Mouse (Mus musculus): Measurements from ENCODE around the gene Psmd2. TPM values are rescaled to one million over a fixed set of nuclear protein-coding genes. Genes with fewer than 3 reads are reported as not detected.
"Not testable (repeated sequence)": the region's sequence is repeated elsewhere in the genome, so short reads cannot be mapped to it uniquely, and the experiment has no call there.

The Psmd2 gene
- polyA plus RNA-seq, 1 experiment: 203 TPM

GRCm38 (mm10) chr16:20638367-20638766 lies 13.1 kb upstream of the Psmd2 start:
- no peak overlapping the region for H3K4me3 ChIP-seq (replicated peaks; ENCODE audit: insufficient read depth, low read depth, low read length)
- TF ChIP-seq CTCF (IDR thresholded peaks at IDR 0.05; ENCODE audit: borderline replicate concordance, insufficient read depth, low read depth, low read length): no peak
- no peak for TF ChIP-seq POLR2A (IDR thresholded peaks at IDR 0.05; ENCODE audit: borderline replicate concordance, insufficient read depth, low read length)
- H3K27ac ChIP-seq (ENCODE audit: insufficient read depth, low read length): no peak overlapping the region
- no peaks in the 10 kb centered on the region for H3K27me3 ChIP-seq (ENCODE audit: control insufficient read depth, insufficient read depth, low read length)
- DNase-seq: no peak
- 16% methylated on average over 8 of the region's 8 CpGs for WGBS
- 0 out of 2 replicates have a peak, but pooled peaks cover 2% of the 10 kb centered on the region for H3K4me1 ChIP-seq (ENCODE audit: control insufficient read depth, insufficient read depth, low read length)

- no peak overlapping the region for H3K27ac ChIP-seq (ENCODE audit: insufficient read depth, low read length)
- 0 out of 2 replicates have a peak, but pooled peaks cover 2% of the 10 kb centered on the region for H3K4me1 ChIP-seq (ENCODE audit: control insufficient read depth, insufficient read depth, low read length)
- 2% methylated on average over 8 of the region's 8 CpGs for WGBS
- no peaks in the 10 kb centered on the region for H3K27me3 ChIP-seq (ENCODE audit: control insufficient read depth, insufficient read depth, low read length)
- H3K4me3 ChIP-seq (replicated peaks; ENCODE audit: insufficient read depth, low read depth, low read length): no peak overlapping the region
- TF ChIP-seq CTCF (IDR thresholded peaks at IDR 0.05; ENCODE audit: borderline replicate concordance, insufficient read depth, low read depth, low read length) (peak; percentile 77), POLR2A (IDR thresholded peaks at IDR 0.05; ENCODE audit: borderline replicate concordance, insufficient read depth, low read length) (no peak)
- peak; percentile 74 to 82 for DNase-seq
Observed at GRCm38 (mm10) chr16:20642161-20642560, 9.3 kb upstream of the Psmd2 start.

DNA sequence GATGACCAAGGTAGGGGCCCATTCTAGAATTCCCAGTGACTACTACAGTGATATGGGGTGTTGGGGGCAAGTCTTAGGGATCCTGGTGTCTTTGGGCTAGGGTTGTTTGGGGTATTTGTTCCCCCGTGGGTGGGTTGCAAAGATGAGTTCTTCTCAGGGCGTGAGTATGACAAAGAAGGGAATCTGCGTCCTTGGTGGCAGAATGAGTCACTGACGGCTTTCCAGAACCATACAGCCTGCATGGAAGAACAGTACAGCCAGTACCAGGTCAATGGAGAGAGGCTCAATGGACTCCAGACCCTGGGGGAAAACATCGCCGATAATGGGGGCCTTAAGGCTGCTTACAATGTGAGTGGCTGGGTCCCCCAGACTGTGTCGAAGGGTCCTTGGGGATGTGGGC lies 7.5 kb upstream of the Psmd2 start:
- TF ChIP-seq POLR2A (IDR thresholded peaks at IDR 0.05; ENCODE audit: borderline replicate concordance, insufficient read depth, low read length): no peak
- TF ChIP-seq CTCF (IDR thresholded peaks at IDR 0.05; ENCODE audit: borderline replicate concordance, insufficient read depth, low read depth, low read length): no peak
- H3K4me3 ChIP-seq (replicated peaks; ENCODE audit: insufficient read depth, low read depth, low read length): no peak overlapping the region
- WGBS: 86% methylated on average over 7 of the region's 7 CpGs
- no peak for DNase-seq
- H3K27ac ChIP-seq (ENCODE audit: insufficient read depth, low read length): no peak overlapping the region
- 0 out of 2 replicates have a peak, but pooled peaks cover 2% of the 10 kb centered on the region for H3K4me1 ChIP-seq (ENCODE audit: control insufficient read depth, insufficient read depth, low read length)
- H3K27me3 ChIP-seq (ENCODE audit: control insufficient read depth, insufficient read depth, low read length): no peaks in the 10 kb centered on the region

- Histone ChIP-seq H3K27ac (ENCODE audit: insufficient read depth, low read length) (peak overlapping the region; percentile 17; the same call in 1 of the 2 replicates), H3K27me3 (ENCODE audit: control insufficient read depth, insufficient read depth, low read length) (no peaks in the 10 kb centered on the region), H3K4me1 (ENCODE audit: control insufficient read depth, insufficient read depth, low read length) (no peaks in the 10 kb centered on the region; the same call in 1 of the 2 replicates), H3K4me3 (replicated peaks; ENCODE audit: insufficient read depth, low read depth, low read length) (peak overlapping the region; percentile 73)
- 7% methylated on average over 12 of the region's 12 CpGs for WGBS
- TF ChIP-seq CTCF (IDR thresholded peaks at IDR 0.05; ENCODE audit: borderline replicate concordance, insufficient read depth, low read depth, low read length): no peak
- no peak for TF ChIP-seq POLR2A (IDR thresholded peaks at IDR 0.05; ENCODE audit: borderline replicate concordance, insufficient read depth, low read length)
- no peak for DNase-seq
Observed at GRCm38 (mm10) chr16:20651947-20652310, 477 bp downstream of the Psmd2 start.

- Histone ChIP-seq H3K4me3 (replicated peaks; ENCODE audit: insufficient read depth, low read depth, low read length) (peak overlapping the region; percentile 7), H3K27me3 (ENCODE audit: control insufficient read depth, insufficient read depth, low read length) (no peaks in the 10 kb centered on the region), H3K27ac (ENCODE audit: insufficient read depth, low read length) (no peak overlapping the region), H3K4me1 (ENCODE audit: control insufficient read depth, insufficient read depth, low read length) (no peaks in the 10 kb centered on the region; the same call in 1 of the 2 replicates)
- no peak for TF ChIP-seq CTCF (IDR thresholded peaks at IDR 0.05; ENCODE audit: borderline replicate concordance, insufficient read depth, low read depth, low read length)
- TF ChIP-seq POLR2A (IDR thresholded peaks at IDR 0.05; ENCODE audit: borderline replicate concordance, insufficient read depth, low read length): no peak
- 35% methylated on average over 2 of the region's 2 CpGs for WGBS
- DNase-seq: no peak
Observed at GRCm38 (mm10) chr16:20653315-20653714, 1.9 kb downstream of the Psmd2 start.

DNA sequence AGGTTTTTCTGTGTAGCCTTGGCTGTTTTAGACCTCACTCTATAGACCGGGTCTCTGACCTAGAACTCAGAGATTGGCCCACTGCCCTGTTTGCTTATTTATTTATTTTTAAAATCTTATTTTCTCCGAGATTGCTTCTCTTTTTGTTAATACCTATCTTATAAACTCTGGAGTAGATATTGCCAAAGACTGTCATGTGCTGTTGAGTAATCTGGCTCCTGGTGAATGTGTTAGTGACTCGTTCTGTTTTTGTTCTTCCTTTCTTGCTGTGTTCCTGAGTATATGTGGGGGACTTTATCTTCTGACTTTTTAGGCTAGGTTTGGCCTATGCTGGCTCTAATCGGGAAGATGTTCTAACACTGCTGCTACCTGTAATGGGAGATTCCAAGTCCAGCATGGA lies 6.2 kb downstream of the Psmd2 start:
- Histone ChIP-seq H3K4me3 (replicated peaks; ENCODE audit: insufficient read depth, low read depth, low read length) (no peak overlapping the region), H3K27ac (ENCODE audit: insufficient read depth, low read length) (no peak overlapping the region), H3K27me3 (ENCODE audit: control insufficient read depth, insufficient read depth, low read length) (no peaks in the 10 kb centered on the region), H3K4me1 (ENCODE audit: control insufficient read depth, insufficient read depth, low read length) (no peaks in the 10 kb centered on the region; the same call in 1 of the 2 replicates)
- WGBS: 79% methylated on average over 4 of the region's 4 CpGs
- TF ChIP-seq POLR2A (IDR thresholded peaks at IDR 0.05; ENCODE audit: borderline replicate concordance, insufficient read depth, low read length) (no peak), CTCF (IDR thresholded peaks at IDR 0.05; ENCODE audit: borderline replicate concordance, insufficient read depth, low read depth, low read length) (no peak)
- DNase-seq: no peak

- not testable (repeated sequence) for DNase-seq; H3K4me3 ChIP-seq (replicated peaks; ENCODE audit: insufficient read depth, low read depth, low read length); H3K27me3 ChIP-seq (ENCODE audit: control insufficient read depth, insufficient read depth, low read length); H3K27ac ChIP-seq (ENCODE audit: insufficient read depth, low read length); H3K4me1 ChIP-seq (ENCODE audit: control insufficient read depth, insufficient read depth, low read length)
- WGBS: 93% methylated on average over 4 of the region's 6 CpGs
Observed at GRCm38 (mm10) chr16:20668013-20668412, 16.6 kb downstream of the Psmd2 start, which contains the start of gene Eif4g1. Gene Eif4g1 (plus strand): TSS chr16:20668313.

- Histone ChIP-seq H3K4me1 (ENCODE audit: control insufficient read depth, insufficient read depth, low read length) (peaks cover 8% of the 10 kb centered on the region; the same call in 1 of the 2 replicates), H3K27me3 (ENCODE audit: control insufficient read depth, insufficient read depth, low read length) (no peaks in the 10 kb centered on the region), H3K27ac (ENCODE audit: insufficient read depth, low read length) (no peak overlapping the region), H3K4me3 (replicated peaks; ENCODE audit: insufficient read depth, low read depth, low read length) (no peak overlapping the region)
- TF ChIP-seq CTCF (IDR thresholded peaks at IDR 0.05; ENCODE audit: borderline replicate concordance, insufficient read depth, low read depth, low read length): no peak
- TF ChIP-seq POLR2A (IDR thresholded peaks at IDR 0.05; ENCODE audit: borderline replicate concordance, insufficient read depth, low read length): no peak
- DNase-seq: no peak
- WGBS: 87% methylated on average over 3 of the region's 3 CpGs
Observed at GRCm38 (mm10) chr16:20670291-20670690, 18.8 kb downstream of the Psmd2 start.
